Mouse (Mus musculus) megakaryocyte-erythroid progenitor cell, adult 5-6 weeks (primary cell): ENCODE data around the gene Abcf1. TPM values are rescaled to one million over a fixed set of nuclear protein-coding genes. Genes with fewer than 3 reads are reported as not detected.

Experiments
- ATAC-seq: replicated peaks from 2 replicates; pipeline ENCODE4 v1.8.0; 2016; ENCODE audit warnings: mild to moderate bottlenecking, inconsistent platforms; ENCODE audit not compliant: severe bottlenecking, poor library complexity, low FRiP score, low TSS enrichment
- total RNA-seq, 2 experiments: library from RNA; stranded (forward) in 1 of 2; stranded (reverse) in 1 of 2; fragments of 200-1000, 215-1000 nt in 1 of 2; fragments of >200 nt in 1 of 2; fragmentation: Nextera tagmentation in 1 of 2; gene quantifications; 2 replicates each; pipeline ENCODE4 v1.2.3; 2014 to 2017

Gene Abcf1
- total RNA-seq, 2 experiments from 2014 or later = 157 to 398 TPM

- no peak for ATAC-seq
Observed at GRCm38 (mm10) chr17:35922566-35922965, 47.0 kb downstream of the Abcf1 start.

- no peak for ATAC-seq
Observed at GRCm38 (mm10) chr17:35921710-35922109, 47.9 kb downstream of the Abcf1 start.

- no peak for ATAC-seq
Observed at GRCm38 (mm10) chr17:35920862-35921562, 48.5 kb downstream of the Abcf1 start.

GRCm38 (mm10) chr17:35920384-35920783 lies 49.2 kb downstream of the Abcf1 start:
- ATAC-seq = no peak

- ATAC-seq = peak; percentile 10
Observed at GRCm38 (mm10) chr17:35919864-35920301, 49.7 kb downstream of the Abcf1 start.

GRCm38 (mm10) chr17:35919060-35919715 lies 50.4 kb downstream of the Abcf1 start:
- peak; percentile 45 for ATAC-seq

GRCm38 (mm10) chr17:35918276-35919059 lies 51.1 kb downstream of the Abcf1 start:
- no peak for ATAC-seq

- no peak for ATAC-seq
Observed at GRCm38 (mm10) chr17:35917463-35918251, 51.9 kb downstream of the Abcf1 start.

GRCm38 (mm10) chr17:35917143-35917462 lies 52.5 kb downstream of the Abcf1 start:
- ATAC-seq = no peak

GRCm38 (mm10) chr17:35916297-35917142 lies 53.0 kb downstream of the Abcf1 start, which contains the start of the genes Mrps18b and Ppp1r10:
Mrps18b (minus strand) TSS chr17:35916389.
Ppp1r10 (plus strand) TSS chr17:35916434.
- peak; percentile 80 for ATAC-seq

- ATAC-seq = peak; percentile 3; the same call in 1 of the 2 replicates
Observed at GRCm38 (mm10) chr17:35915538-35916296, 53.8 kb downstream of the Abcf1 start.

GRCm38 (mm10) chr17:35914975-35915374 lies 54.6 kb downstream of the Abcf1 start:
- ATAC-seq = no peak

- peak; percentile 88 for ATAC-seq
Observed at GRCm38 (mm10) chr17:35909919-35910369, 59.6 kb downstream of the Abcf1 start, which contains the start of gene Atat1. Atat1 (minus strand) TSS chr17:35910075.

GRCm38 (mm10) chr17:35909186-35909918 lies 60.2 kb downstream of the Abcf1 start:
- peak; percentile 18 for ATAC-seq

- no peak for ATAC-seq
Observed at GRCm38 (mm10) chr17:35907609-35908008, 62.0 kb downstream of the Abcf1 start.
